Mouse (Mus musculus): ENCODE results near the gene Tmem138.

GRCm38 (mm10) chr19:10605293-10605900 is 28.2 kb upstream of the Tmem138 start, which contains the start of the genes Ddb1 and Tkfc:
- TF ChIP-seq TAL1 (IDR thresholded peaks at IDR 0.05; ENCODE audit: low read length): no peak
- TF ChIP-seq CTCF (IDR thresholded peaks at IDR 0.05 in 2 of 3, conservative IDR thresholded peaks at IDR 0.05 in 1 of 3; ENCODE audit: control insufficient read depth in 1 of 3, insufficient read depth in 1 of 3, low read depth in 2 of 3, low read length in 3 of 3, poor library complexity in 1 of 3, severe bottlenecking in 1 of 3): peak; percentile 6 to 45 (median 44); a peak in 5 of 6 replicates
- TF ChIP-seq POLR2A (IDR thresholded peaks at IDR 0.05; ENCODE audit: control insufficient read depth in 1 of 2, insufficient read depth in 1 of 2, low read depth in 1 of 2, low read length in 2 of 2, poor library complexity in 1 of 2): peak; percentile 96 to 97
- peak; percentile 89 for TF ChIP-seq ZMIZ1 (IDR thresholded peaks at IDR 0.05; ENCODE audit: low read depth, low read length)
- TF ChIP-seq MAFK (IDR thresholded peaks at IDR 0.05; ENCODE audit: borderline replicate concordance, low read depth, low read length): no peak
- TF ChIP-seq ZC3H11A (IDR thresholded peaks at IDR 0.05; ENCODE audit: low read depth, low read length): no peak
